In the genomic region with DNA sequence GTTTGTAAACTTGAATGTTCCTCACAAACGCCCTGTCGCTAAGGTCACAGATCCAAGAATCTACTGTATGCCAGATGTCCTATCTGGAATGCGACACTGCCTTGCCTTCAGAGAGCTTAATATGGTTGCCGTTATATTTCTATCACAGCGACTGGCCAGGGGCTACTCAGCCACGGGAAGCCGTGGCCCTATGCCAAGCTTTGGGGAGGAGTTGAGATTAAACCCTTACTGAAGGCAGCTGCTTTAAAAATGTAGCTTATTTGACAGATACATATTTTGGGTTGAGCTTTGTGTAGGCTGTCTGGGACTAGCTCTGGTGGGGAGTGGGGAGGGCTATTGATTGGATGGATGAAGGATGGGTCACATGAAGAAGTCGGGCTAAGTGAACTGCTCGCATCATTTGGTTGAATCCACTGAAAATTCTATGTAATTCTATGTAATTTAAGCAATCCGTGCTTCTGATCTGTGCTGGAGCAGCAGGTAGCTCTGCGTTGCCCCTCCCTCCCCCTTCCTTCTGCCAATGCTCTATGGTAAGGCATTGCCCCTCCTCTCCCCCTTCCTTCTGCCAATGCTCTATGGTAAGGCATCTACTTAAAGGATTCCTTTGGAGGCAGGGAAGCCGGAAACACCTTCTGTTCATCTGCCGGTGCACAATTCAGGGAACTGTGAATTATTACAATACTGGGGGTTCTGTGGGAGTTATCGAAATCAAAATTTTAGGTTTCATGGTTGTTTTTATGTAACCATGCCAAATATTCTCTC, we compare ENCODE assay signal across 12 mouse cellular contexts. TPM values are rescaled to one million over a fixed set of nuclear protein-coding genes. Genes with fewer than 3 reads are reported as not detected.
DNase-seq lines count a peak whose midpoint lies in the region; ATAC-seq and TF ChIP-seq lines count a peak whose summit lies in the region.
"Had no signal": no experiment of that assay in that cellular context is flagged by ENCODE, and none has a peak within 500 bp of the region (broad histone marks: within the 10 kb centered on the region; RNA-seq: fewer than 3 reads in every experiment).

No protein-coding gene starts in this region.

- no peak for TF ChIP-seq CTCF in stomach, postnatal 0 days (IDR thresholded peaks at IDR 0.05; ENCODE audit: low read depth)

- ATAC-seq in stomach, embryonic 14.5 days (ENCODE audit: insufficient number of reproducible peaks, insufficient read depth, low FRiP score, low read depth) = no peak
- no peak for ATAC-seq in stomach, postnatal 0 days (ENCODE audit: low FRiP score, low TSS enrichment)
- peak; percentile 37; the same call in 1 of the 2 replicates for ATAC-seq in megakaryocyte-erythroid progenitor cell, adult 5-6 weeks (replicated peaks; ENCODE audit: low FRiP score, low TSS enrichment, poor library complexity, severe bottlenecking)
- ATAC-seq: hindbrain, postnatal 0 days had no signal

- no peak overlapping the region for H3K4me3 ChIP-seq in stomach, embryonic 14.5 days (ENCODE audit: low read depth, low read length)
- no peak overlapping the region for H3K4me3 ChIP-seq in stomach, postnatal 0 days (ENCODE audit: low read depth, low read length)
- H3K4me3 ChIP-seq: liver, embryonic 15.5 days; neural tube, embryonic 12.5 days had no signal

- DNase-seq in cerebellum, postnatal 10 days = peak; percentile 76 to 84
- DNase-seq in cerebellum, postnatal 36 days = no peak
- peak; percentile 75 for DNase-seq in kidney, postnatal 10 days
- DNase-seq in kidney, adult 11 months = no peak
- DNase-seq in stomach, postnatal 0 days (ENCODE audit: low spot score) = no peak
- DNase-seq in retina, embryonic 14.5 days (ENCODE audit: low spot score) = no peak
- DNase-seq: thymus, postnatal 4 days had no signal

- H3K27me3 ChIP-seq in stomach, embryonic 14.5 days (ENCODE audit: control insufficient read depth, insufficient read depth, low read length) = no peaks in the 10 kb centered on the region
- no peaks in the 10 kb centered on the region for H3K27me3 ChIP-seq in stomach, postnatal 0 days (ENCODE audit: control insufficient read depth, insufficient read depth, low read length)
- H3K27me3 ChIP-seq: liver, embryonic 15.5 days; neural tube, embryonic 12.5 days had no signal

- TF ChIP-seq EP300 in stomach, postnatal 0 days (optimal IDR thresholded peaks at IDR 0.05) = no peak

- H3K9me3 ChIP-seq in stomach, embryonic 14.5 days (ENCODE audit: control insufficient read depth, low read depth, low read length) = no peaks in the 10 kb centered on the region
- H3K9me3 ChIP-seq in stomach, postnatal 0 days (ENCODE audit: control insufficient read depth, low read length) = no peaks in the 10 kb centered on the region
- H3K9me3 ChIP-seq: liver, embryonic 15.5 days; neural tube, embryonic 12.5 days had no signal

- no peak overlapping the region for H3K27ac ChIP-seq in stomach, embryonic 14.5 days (ENCODE audit: low read length)
- H3K27ac ChIP-seq in stomach, postnatal 0 days (replicated peaks) = no peak overlapping the region
- H3K27ac ChIP-seq: liver, embryonic 15.5 days; neural tube, embryonic 12.5 days had no signal

- H3K4me1 ChIP-seq in stomach, embryonic 14.5 days (ENCODE audit: control insufficient read depth, insufficient read depth, low read length) = 0 out of 2 replicates have a peak, but pooled peaks cover 3% of the 10 kb centered on the region
- no peaks in the 10 kb centered on the region for H3K4me1 ChIP-seq in stomach, postnatal 0 days (replicated peaks; ENCODE audit: control insufficient read depth, insufficient read depth)
- H3K4me1 ChIP-seq: liver, embryonic 15.5 days had no signal

- WGBS in stomach, embryonic 14.5 days = 53% methylated on average over 14 of the region's 14 CpGs
- WGBS in stomach, postnatal 0 days = 55% methylated on average over 14 of the region's 14 CpGs

- no peaks in the 10 kb centered on the region for H3K36me3 ChIP-seq in stomach, embryonic 14.5 days (ENCODE audit: control insufficient read depth, insufficient read depth, low read length)
- no peaks in the 10 kb centered on the region for H3K36me3 ChIP-seq in stomach, postnatal 0 days (ENCODE audit: control insufficient read depth, insufficient read depth, low read length)
- H3K36me3 ChIP-seq: liver, embryonic 15.5 days; neural tube, embryonic 12.5 days had no signal

- H3K9ac ChIP-seq in stomach, embryonic 14.5 days (replicated peaks; ENCODE audit: low read depth, low read length) = no peak overlapping the region
- no peak overlapping the region for H3K9ac ChIP-seq in stomach, postnatal 0 days (ENCODE audit: low read length)
- H3K9ac ChIP-seq: liver, embryonic 15.5 days; neural tube, embryonic 12.5 days had no signal

- 0 out of 2 replicates have a peak overlapping the region, but pooled peaks have one; percentile 2 for H3K4me2 ChIP-seq in stomach, embryonic 14.5 days (replicated peaks; ENCODE audit: low read depth, low read length)
- H3K4me2 ChIP-seq in stomach, postnatal 0 days (replicated peaks; ENCODE audit: low read depth) = no peak overlapping the region
- H3K4me2 ChIP-seq: liver, embryonic 15.5 days; neural tube, embryonic 12.5 days had no signal

RNA-seq across cellular contexts. Expression of a gene that starts 28.0 kb away (rescaled TPM):
- polyA plus RNA-seq in stomach, embryonic 14.5 days (2014; fragmentation: Nextera tagmentation; extraction: Ambion mirVana) = 23.6 and 28.6 TPM in 2 replicates
- polyA plus RNA-seq in stomach, postnatal 0 days (2015; fragmentation: Nextera tagmentation; extraction: Ambion mirVana) = 6.5 and 8.1 TPM in 2 replicates
- total RNA-seq in megakaryocyte-erythroid progenitor cell, adult 5-6 weeks (2014; fragmentation: Nextera tagmentation) = 1.4 and 4.0 TPM in 2 replicates
- 4.3 and 4.7 TPM in 2 replicates for total RNA-seq in megakaryocyte-erythroid progenitor cell, adult 5-6 weeks (2017)

Comparison
In these comparisons a context has a peak if more than half of its experiments do, and no peak if none do; other contexts are left out.
1. DNase-seq: peak in cerebellum, postnatal 10 days (2 of 2) and kidney, postnatal 10 days (single experiment); none in cerebellum, postnatal 36 days (0 of 2), kidney, adult 11 months (single experiment), stomach, postnatal 0 days (single experiment) and retina, embryonic 14.5 days (single experiment).